Mouse (Mus musculus) limb, embryonic 14.5 days (tissue): Measurements from ENCODE around the gene Prpsap1. TPM values are rescaled to one million over a fixed set of nuclear protein-coding genes. Genes with fewer than 3 reads are reported as not detected.
"Not testable (repeated sequence)": the region's sequence is repeated elsewhere in the genome, so short reads cannot be mapped to it uniquely, and the experiment has no call there.

Experiments used
- ATAC-seq: fragments of 200-750 bp; cut with Nextera tagmentation; 2 replicates; pipeline ENCODE4 v1.8.0; 2017; ENCODE audit warnings: low read depth, moderate number of reproducible peaks, moderate TSS enrichment; ENCODE audit not compliant: low FRiP score
- DNase-seq: peaks from one replicate; pipeline ENCODE4 v3.0.0-alpha.2; 2015; ENCODE audit warnings: low spot score
- H3K27ac ChIP-seq: fragments of 300-500 bp; sonication (generic); replicated peaks from 2 replicates; pipeline ENCODE4 v1.5.1; 2014; ENCODE audit warnings: low read depth, mild to moderate bottlenecking, low read length, moderate library complexity, mixed read lengths
- H3K27me3 ChIP-seq: fragments of 300-500 bp; sonication (generic); 2 replicates; pipeline ENCODE4 v1.6.1; 2014; ENCODE audit warnings: low read length, mixed read lengths; ENCODE audit not compliant: control insufficient read depth, insufficient read depth
- H3K36me3 ChIP-seq: fragments of 300-500 bp; sonication (generic); 2 replicates; pipeline ENCODE4 v1.6.1; 2014; ENCODE audit warnings: mild to moderate bottlenecking, low read length, moderate library complexity, mixed read lengths; ENCODE audit not compliant: control insufficient read depth, insufficient read depth
- H3K4me1 ChIP-seq: fragments of 300-500 bp; sonication (generic); 2 replicates; pipeline ENCODE4 v1.6.1; 2014; ENCODE audit warnings: antibody characterized with exemption, low read length, mixed read lengths; ENCODE audit not compliant: control insufficient read depth, insufficient read depth
- H3K4me2 ChIP-seq: fragments of 300-500 bp; sonication (generic); replicated peaks from 2 replicates; pipeline ENCODE4 v1.6.1; 2014; ENCODE audit warnings: low read depth, mild to moderate bottlenecking, low read length, moderate library complexity; ENCODE audit not compliant: severe bottlenecking
- H3K4me3 ChIP-seq: fragments of 300-500 bp; sonication (generic); replicated peaks from 2 replicates; pipeline ENCODE4 v1.5.1; 2014; ENCODE audit warnings: low read length
- H3K9ac ChIP-seq: fragments of 300-500 bp; sonication (generic); 2 replicates; pipeline ENCODE4 v1.6.1; 2014; ENCODE audit warnings: mild to moderate bottlenecking, low read depth, low read length, moderate library complexity; ENCODE audit not compliant: severe bottlenecking
- H3K9me3 ChIP-seq: fragments of 300-500 bp; sonication (generic); 2 replicates; pipeline ENCODE4 v1.6.1; 2016; ENCODE audit warnings: low read length; ENCODE audit not compliant: control insufficient read depth
- POLR2A ChIP-seq: fragments of 200-500 bp; IDR thresholded peaks from 2 replicates; pipeline ENCODE4 v1.8.0; 2012; ENCODE audit warnings: inconsistent platforms, mild to moderate bottlenecking, moderate library complexity, borderline replicate concordance; ENCODE audit not compliant: insufficient read depth, insufficient read length; ENCODE audit errors: extremely low read depth
- WGBS: fragments of 180-500 bp; shearing (Covaris S2); extraction: QIAGEN DNeasy Blood & Tissue Kit; methylation state at CpG from one replicate; pipeline ENCODE4 v1.1.7; 2014; 5-methylcytosine and 5-hydroxymethylcytosine counted together
- polyA plus RNA-seq, 2 experiments: library from polyadenylated mRNA; depleted of rRNA in 1 of 2; stranded (reverse) in 1 of 2; unstranded in 1 of 2; fragments of >200 nt; fragmentation: Nextera tagmentation in 1 of 2; extraction: Ambion mirVana in 1 of 2; gene quantifications; 2 replicates each; pipeline versions ENCODE4 v1.2.1 to v1.2.3; 2012 to 2014

Gene Prpsap1
- polyA plus RNA-seq, 2 experiments: 134 to 148 TPM

DNA sequence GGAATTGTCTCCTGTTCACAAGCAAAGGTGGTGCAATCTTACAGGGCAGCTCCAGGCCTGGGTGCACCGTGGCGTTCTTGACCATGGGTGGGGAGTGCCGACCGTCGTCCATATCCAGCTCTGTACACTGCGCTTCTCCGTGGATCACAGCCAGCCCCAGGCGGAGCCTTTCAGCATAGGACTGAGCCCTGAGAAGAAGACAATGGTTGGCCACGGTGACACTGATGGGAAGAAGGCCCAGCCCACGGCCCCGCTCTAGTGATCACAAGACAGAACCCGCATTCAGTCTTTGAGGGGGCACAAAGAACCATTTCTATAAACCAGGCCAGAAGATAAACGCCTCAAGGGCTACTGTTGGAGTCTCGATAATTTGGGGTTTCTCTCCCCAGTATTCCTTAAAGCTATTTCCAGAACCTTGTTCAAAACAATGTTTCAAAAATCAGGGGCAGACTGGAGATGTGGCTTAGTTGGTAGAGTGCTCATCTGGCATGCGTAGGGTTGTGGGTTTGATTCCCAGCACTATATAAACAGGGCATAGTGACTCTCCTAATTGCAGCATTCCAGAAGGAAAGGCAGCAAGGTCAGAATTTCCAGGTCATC, 16.7 kb downstream of the Prpsap1 start:
- no peak overlapping the region for H3K4me3 ChIP-seq
- no peak overlapping the region for H3K9ac ChIP-seq
- 94% methylated on average over 15 of the region's 15 CpGs for WGBS
- H3K27ac ChIP-seq: no peak overlapping the region
- H3K36me3 ChIP-seq: peaks cover 97% of the 10 kb centered on the region
- no peaks in the 10 kb centered on the region for H3K9me3 ChIP-seq
- no peaks in the 10 kb centered on the region for H3K27me3 ChIP-seq
- ATAC-seq (no peak), DNase-seq (no peak)
- no peak overlapping the region for H3K4me2 ChIP-seq
- TF ChIP-seq POLR2A: no peak
- H3K4me1 ChIP-seq: no peaks in the 10 kb centered on the region

DNA sequence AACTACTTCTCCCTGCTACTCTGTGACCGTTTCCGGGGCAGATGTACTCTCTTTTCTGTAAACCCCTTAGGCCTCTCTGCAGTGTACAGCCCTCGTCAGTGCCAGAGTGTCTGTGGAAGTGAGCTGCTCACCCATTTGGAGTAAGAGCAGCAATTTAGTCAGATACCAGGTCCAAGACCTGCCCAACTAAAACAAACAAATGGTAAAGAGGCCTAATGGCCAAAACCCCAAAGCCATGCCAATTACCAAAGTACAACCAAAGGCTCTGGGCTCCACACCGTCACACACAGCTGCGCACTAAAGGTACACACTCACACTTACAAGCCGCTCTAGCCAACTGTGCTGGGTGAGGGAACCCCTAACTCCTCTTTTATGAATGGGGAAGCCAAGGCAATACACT, 17.3 kb downstream of the Prpsap1 start:
- no peak overlapping the region for H3K4me3 ChIP-seq
- H3K4me2 ChIP-seq: no peak overlapping the region
- no peak overlapping the region for H3K27ac ChIP-seq
- 92% methylated on average over 6 of the region's 6 CpGs for WGBS
- ATAC-seq: no peak
- no peak for DNase-seq
- H3K27me3 ChIP-seq: no peaks in the 10 kb centered on the region
- no peaks in the 10 kb centered on the region for H3K4me1 ChIP-seq
- H3K9me3 ChIP-seq: no peaks in the 10 kb centered on the region
- peaks cover 97% of the 10 kb centered on the region for H3K36me3 ChIP-seq
- H3K9ac ChIP-seq: no peak overlapping the region
- no peak for TF ChIP-seq POLR2A

DNA sequence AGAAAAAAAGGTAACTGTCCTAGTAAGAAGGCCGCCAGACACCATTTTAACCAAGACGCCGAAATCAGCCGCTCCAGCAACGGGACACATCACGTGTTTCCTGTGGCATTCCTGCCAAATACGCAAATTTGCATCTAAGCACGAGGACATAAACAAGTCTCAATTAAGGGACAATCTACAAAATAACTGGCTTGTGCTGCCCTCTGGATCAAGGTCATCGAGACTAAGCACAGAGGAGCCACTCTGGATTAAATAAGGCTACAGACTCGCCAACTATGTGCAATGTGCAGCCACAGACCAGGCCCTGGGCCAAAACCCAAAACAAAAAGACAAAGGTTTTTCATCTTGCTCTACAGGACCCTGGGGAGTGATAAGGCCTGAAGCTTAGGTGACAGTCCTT, 18.0 kb downstream of the Prpsap1 start:
- Histone ChIP-seq H3K27me3 (no peaks in the 10 kb centered on the region), H3K27ac (no peak overlapping the region), H3K36me3 (peaks cover 97% of the 10 kb centered on the region), H3K4me3 (no peak overlapping the region), H3K9me3 (no peaks in the 10 kb centered on the region), H3K4me1 (no peaks in the 10 kb centered on the region), H3K9ac (no peak overlapping the region), H3K4me2 (no peak overlapping the region)
- DNase-seq (no peak), ATAC-seq (no peak)
- TF ChIP-seq POLR2A: no peak
- WGBS: 90% methylated on average over 10 of the region's 10 CpGs

- WGBS: 86% methylated on average over 4 of the region's 4 CpGs
- Histone ChIP-seq H3K4me2 (no peak overlapping the region), H3K9ac (no peak overlapping the region), H3K36me3 (peaks cover 75% of the 10 kb centered on the region), H3K27ac (no peak overlapping the region), H3K4me1 (no peaks in the 10 kb centered on the region), H3K9me3 (no peaks in the 10 kb centered on the region), H3K27me3 (no peaks in the 10 kb centered on the region), H3K4me3 (no peak overlapping the region)
- no peak for TF ChIP-seq POLR2A
- ATAC-seq (no peak), DNase-seq (no peak)
Observed at GRCm38 (mm10) chr11:116472275-116472674, 21.7 kb downstream of the Prpsap1 start.

DNA sequence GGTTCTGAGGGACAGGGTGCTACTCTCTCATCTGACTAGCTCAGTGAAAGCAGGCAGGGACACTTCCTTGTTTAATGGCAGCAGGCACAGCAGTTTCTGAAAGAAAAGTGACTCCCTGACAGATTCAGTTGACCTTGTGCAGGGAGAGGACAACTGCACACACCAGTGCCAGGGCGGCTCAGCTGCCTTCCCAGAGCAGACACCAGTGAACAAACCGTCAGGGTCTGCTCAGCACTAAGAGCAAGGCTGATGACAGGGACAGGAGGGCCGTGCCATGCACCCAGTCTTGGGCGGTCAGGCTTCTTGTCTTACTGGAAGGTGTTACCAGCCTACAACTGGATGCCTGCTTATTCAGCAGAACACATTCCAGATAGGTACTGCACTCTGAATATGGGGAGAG, 23.1 kb downstream of the Prpsap1 start:
- no peak overlapping the region for H3K4me2 ChIP-seq
- H3K27ac ChIP-seq: no peak overlapping the region
- no peak overlapping the region for H3K4me3 ChIP-seq
- H3K4me1 ChIP-seq: no peaks in the 10 kb centered on the region
- 83% methylated on average over 4 of the region's 4 CpGs for WGBS
- no peak for ATAC-seq
- DNase-seq: no peak
- H3K27me3 ChIP-seq: no peaks in the 10 kb centered on the region
- peaks cover 61% of the 10 kb centered on the region for H3K36me3 ChIP-seq
- no peaks in the 10 kb centered on the region for H3K9me3 ChIP-seq
- H3K9ac ChIP-seq: no peak overlapping the region
- no peak for TF ChIP-seq POLR2A

GRCm38 (mm10) chr11:116470249-116470648, 23.8 kb downstream of the Prpsap1 start:
- Histone ChIP-seq H3K4me2 (no peak overlapping the region), H3K9me3 (no peaks in the 10 kb centered on the region), H3K4me3 (no peak overlapping the region), H3K27me3 (no peaks in the 10 kb centered on the region), H3K36me3 (peaks cover 55% of the 10 kb centered on the region), H3K9ac (no peak overlapping the region), H3K4me1 (no peaks in the 10 kb centered on the region), H3K27ac (no peak overlapping the region)
- ATAC-seq: no peak
- no peak for DNase-seq
- 83% methylated on average over 3 of the region's 3 CpGs for WGBS
- TF ChIP-seq POLR2A: no peak

- H3K36me3 ChIP-seq: peaks cover 37% of the 10 kb centered on the region
- H3K27ac ChIP-seq, ATAC-seq, H3K9me3 ChIP-seq, DNase-seq, H3K4me2 ChIP-seq, H3K4me3 ChIP-seq, H3K27me3 ChIP-seq, H3K4me1 ChIP-seq, H3K9ac ChIP-seq: not testable (repeated sequence)
- WGBS: 84% methylated on average over 3 of the region's 3 CpGs
Observed at GRCm38 (mm10) chr11:116468338-116468737, 25.7 kb downstream of the Prpsap1 start.
